Mouse (Mus musculus) neural tube, embryonic 10.5 days (tissue): ENCODE measurements around the gene Gm11444.
A peak's percentile ranks its signal among the peaks of the same experiment; 100 is the strongest.

Experiments
- DNase-seq: peaks from one replicate; pipeline ENCODE4 v3.0.0-alpha.2; 2017; ENCODE audit warnings: low spot score; ENCODE audit errors: extremely low spot score

Gm11444 gene

DNA sequence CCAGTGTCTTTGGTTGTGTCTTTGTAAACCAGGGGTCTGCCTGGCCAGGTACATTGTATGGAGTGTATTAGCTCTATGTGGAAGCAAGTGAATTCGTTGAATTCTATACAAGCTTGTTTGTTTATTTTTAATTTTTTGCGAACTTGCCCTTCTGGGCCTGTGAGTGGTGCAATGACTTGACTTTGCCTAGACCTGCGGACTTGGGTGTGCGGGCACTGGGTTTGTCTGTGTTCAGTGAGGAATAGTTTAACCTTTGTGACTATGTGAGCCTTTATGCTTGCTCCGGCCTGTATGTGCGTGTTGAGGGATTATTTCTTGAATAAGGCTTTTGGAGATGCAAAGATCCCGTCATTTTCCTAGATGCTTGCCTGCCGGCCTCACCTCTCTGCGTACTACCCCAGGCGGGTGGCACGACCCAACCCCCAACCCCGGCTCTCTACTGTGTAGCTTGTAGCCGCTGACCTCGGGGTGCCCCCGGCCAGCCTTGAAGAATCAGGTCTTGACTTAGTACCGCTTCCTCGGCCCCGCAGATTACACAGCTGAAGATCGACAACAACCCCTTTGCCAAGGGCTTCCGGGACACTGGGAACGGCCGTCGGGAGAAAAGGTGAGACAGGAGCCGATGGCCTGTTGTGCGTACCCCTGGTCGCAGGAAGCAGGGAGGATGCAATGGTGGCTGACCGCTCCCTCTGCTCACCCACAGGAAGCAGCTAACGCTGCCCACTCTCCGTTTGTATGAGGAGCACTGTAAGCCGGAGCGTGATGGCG is 13.4 kb downstream of the Gm11444 start:
- DNase-seq: peak; percentile 70

- DNase-seq: no peak
Observed at GRCm38 (mm10) chr11:85835753-85836522, 14.2 kb downstream of the Gm11444 start.

GRCm38 (mm10) chr11:85835001-85835752 is 15.0 kb downstream of the Gm11444 start:
- DNase-seq: no peak

- peak; percentile 68 for DNase-seq
Observed at GRCm38 (mm10) chr11:85834386-85834931, 15.7 kb downstream of the Gm11444 start.

DNA sequence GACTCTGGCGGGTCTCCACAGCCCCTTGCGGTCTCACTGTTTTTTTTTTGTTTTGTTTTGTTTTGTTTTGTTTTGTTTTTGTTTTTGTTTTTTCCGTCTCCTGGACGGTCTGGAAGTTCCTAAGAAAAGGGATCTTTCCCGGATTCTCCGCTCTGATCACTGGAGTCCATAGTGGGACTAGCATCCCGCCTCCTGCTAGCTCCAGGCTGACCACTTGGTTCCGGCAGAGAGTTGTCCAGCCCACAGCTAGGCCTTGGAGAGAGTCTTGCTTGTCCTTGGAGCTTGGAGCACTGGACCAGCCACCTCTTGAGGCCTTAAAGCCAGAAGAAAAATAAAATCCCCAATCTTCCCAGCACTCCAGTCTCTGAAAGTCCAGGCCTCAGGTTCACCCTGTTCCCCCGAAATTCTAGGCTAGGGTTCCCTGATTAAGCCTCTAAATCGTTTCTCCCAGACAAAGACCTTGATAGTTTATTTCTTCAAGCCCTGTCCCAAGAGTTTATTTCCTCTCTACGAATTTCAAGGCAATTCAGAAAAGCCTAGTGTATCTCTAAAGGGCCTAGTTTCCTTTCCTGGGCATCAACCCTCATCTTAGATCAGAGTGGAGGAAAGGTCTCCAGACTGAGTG is 16.3 kb downstream of the Gm11444 start:
- DNase-seq: peak; percentile 64

GRCm38 (mm10) chr11:85833081-85833521 is 17.0 kb downstream of the Gm11444 start:
- peak; percentile 76 for DNase-seq

DNA sequence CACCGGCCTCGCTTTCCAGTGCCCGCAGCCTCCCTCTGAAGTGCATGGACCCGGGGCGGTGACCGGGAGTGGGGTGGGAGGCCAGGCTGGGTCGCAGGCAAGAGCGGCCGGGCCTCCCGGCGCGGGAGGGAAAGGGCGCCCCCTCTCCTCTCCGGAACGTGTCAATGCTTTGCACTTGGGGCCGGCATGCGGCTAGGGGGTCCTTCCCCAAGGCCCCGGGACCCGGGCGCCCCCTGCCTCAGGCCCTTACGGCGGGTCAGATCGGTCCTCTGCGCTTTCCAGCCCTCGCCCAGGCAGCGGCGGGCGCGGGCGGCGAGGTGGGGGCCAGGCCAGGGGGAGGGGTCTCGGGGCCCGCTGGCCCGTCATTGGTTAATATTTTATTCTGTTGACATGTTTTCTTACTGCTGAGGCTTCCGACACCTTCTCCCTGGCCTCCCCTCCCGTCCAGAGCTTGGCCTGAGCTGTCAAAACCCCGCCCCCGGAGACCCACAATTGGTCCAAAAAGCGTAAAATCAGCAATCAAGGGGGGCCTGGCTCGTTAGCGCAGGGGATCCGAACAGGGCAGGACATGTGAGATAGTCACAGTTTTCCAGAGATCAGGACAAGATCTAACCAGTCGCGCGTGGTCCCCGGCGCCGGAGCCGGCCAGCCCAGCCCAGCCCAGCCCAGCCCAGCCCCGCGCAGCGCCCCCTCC is 17.8 kb downstream of the Gm11444 start, which contains the start of gene Tbx2:
Gene Tbx2, plus strand, starts transcription at position 321 of the 694 bp plus-strand sequence.
- peak; percentile 80 for DNase-seq

DNA sequence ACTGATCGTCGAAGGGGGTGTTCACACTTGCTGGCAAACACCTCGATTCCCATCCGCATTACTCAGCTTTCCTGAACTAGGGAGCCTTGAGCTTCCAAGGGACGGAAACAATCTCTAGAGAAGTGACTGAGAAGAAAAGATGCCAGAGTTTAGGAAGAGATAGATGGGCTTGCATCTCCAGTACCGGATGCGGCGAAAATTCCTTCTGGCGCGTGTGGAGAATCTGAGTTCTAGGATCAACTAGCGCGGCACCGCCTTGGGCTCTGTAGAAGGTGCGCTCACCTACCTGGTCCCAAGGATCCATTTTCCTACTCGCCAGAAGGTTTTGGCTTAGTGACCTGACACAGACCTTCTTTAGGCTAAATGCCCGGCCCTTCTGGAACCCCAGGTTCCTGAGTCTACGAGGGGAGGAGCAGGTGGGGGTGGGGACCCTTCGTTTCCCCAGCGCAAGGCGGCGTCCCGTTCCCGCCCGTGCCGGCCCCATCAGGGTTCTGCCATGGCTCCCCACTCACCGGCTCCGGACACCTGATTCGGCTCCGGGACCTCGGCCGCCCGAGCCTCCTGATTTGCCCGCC is 18.4 kb downstream of the Gm11444 start:
- DNase-seq: peak; percentile 74

- peak; percentile 72 for DNase-seq
Observed at GRCm38 (mm10) chr11:85830901-85831341, 19.2 kb downstream of the Gm11444 start.

- peak; percentile 70 for DNase-seq
Observed at GRCm38 (mm10) chr11:85829520-85830440, 20.4 kb downstream of the Gm11444 start.

DNA sequence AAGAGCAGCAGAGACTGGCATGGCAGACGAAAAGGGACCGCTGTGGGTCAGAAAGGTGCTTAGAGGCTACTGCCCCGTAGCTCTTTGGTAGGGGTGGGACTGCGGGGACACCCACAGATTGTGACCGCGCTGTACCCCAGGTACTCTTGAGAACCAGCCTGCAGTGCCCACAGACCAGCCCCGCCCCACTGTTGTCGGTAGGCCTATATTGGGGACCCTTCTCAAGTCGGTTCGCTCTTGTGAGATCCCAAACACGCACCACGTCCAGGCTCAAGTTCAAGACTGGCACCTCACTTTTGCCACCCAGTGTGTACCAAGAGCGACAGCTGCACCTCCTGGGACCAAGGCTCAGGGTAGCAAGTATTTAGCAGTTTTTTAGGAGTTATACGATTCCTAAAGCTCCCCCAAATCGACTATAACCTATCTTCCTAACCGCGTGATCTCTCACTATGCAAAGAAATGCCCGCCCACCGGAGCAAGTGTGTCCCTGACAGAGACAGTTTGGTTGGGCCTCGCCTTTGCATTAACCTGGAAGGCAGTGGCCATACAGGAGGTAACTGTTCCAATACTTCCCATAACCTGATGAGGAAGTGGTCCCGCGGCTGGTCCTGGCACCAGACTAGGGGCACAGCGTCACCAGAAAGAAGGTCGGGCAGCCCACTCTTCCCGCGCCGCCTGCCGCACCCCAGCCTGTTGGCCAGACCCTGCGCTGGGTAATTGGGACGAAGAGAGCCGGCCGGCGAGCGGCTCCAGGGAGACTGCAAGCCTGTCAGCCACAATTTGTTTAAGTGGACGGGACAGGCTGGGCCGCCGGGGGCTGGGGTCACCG is 21.2 kb downstream of the Gm11444 start:
- DNase-seq: peak; percentile 68

GRCm38 (mm10) chr11:85827342-85827741 is 22.8 kb downstream of the Gm11444 start:
- no peak for DNase-seq

DNA sequence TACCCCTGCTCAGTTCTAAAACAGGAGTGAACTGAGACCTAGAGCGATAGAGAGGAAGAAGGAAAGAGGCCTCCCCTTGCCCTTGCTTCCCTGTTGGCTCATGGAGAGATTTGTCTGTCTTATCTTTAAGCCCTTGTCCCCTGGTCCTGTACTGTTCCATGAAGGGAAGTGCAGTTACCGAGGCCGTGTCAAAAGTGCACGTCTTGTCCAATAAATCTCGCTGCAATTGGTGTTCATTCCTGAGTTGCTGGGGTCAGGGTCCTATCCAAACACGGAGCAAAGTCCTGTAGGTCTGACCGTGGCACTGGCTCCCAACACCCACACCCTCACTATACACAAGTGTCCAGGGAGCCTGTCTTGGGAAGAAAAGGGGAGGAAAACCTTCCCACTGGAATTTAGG is 24.3 kb downstream of the Gm11444 start:
- no peak for DNase-seq

DNA sequence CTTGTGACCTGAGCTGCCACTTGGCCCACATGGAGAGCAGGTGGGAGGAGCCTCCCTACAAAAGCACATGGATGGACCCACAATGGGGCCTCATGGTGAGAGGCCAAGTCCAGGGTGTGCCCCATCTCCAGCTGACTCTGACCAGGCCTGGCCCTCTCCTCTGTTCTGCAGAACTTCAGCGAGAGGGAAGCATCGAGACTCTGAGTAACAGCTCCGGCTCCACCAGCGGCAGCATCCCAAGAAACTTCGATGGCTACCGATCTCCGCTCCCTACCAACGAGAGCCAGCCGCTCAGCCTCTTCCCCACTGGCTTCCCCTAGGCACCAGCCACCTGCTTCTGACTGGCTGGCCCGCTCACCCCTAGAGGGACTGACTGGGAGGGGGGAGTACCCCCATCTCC is 25.1 kb downstream of the Gm11444 start:
- no peak for DNase-seq

- no peak for DNase-seq
Observed at GRCm38 (mm10) chr11:85823794-85824193, 26.3 kb downstream of the Gm11444 start.

DNA sequence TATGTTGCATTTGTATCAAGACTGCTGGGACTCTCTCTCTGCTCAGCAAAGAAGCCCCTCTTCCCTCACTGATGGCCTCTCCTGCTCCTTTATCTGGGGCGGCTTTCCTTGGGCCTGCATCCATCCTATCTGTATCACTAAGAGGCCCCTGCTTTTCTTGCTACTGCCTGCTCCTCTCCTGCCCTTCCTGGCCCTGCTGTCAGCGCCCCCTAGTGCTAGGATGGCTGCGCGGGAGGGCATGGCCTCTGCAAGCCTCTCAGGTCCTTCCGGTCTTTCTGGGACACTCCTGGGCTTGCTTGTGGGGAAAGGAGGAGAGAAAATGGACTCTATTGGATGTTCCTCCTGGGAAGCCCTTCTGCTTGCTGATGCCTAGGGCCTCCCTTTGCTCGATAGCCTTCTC is 27.0 kb downstream of the Gm11444 start:
- peak; percentile 88 for DNase-seq

- DNase-seq: no peak
Observed at GRCm38 (mm10) chr11:85821659-85822058, 28.5 kb downstream of the Gm11444 start.

GRCm38 (mm10) chr11:85820959-85821358 is 29.2 kb downstream of the Gm11444 start:
- DNase-seq: no peak
